Mouse (Mus musculus): Measurements from ENCODE around the gene Zfp341.

DNA sequence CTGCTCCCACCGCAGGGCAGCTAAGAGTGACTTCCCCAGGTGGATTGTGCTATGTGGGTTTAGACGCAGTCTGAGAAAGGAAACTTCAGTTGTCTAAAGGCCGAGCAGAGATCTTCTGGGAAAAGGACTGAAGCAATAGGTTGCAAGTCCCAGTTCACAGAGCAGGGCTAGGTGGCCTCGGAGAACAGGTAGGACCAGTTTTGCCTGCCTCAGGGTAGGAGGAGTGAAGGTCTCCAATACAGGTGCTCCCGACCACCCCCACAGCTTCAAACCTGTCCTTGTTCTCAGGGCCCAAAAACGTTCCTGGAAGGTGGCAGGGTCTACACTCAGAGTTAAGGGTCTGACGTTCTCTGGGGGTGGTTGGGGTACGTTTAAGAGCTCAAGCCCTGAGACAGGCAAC lies 38.3 kb downstream of the Zfp341 start, which contains the start of gene Chmp4b:
- TF ChIP-seq ZNF384 (IDR thresholded peaks at IDR 0.05; ENCODE audit: low read depth, low read length) (no peak), NRF1 (IDR thresholded peaks at IDR 0.05; ENCODE audit: low read depth, low read length) (no peak), POLR2A (IDR thresholded peaks at IDR 0.05; ENCODE audit: low read depth, low read length) (no peak), CHD2 (IDR thresholded peaks at IDR 0.05; ENCODE audit: low read length) (no peak), EP300 (IDR thresholded peaks at IDR 0.05; ENCODE audit: low read length) (no peak), ZC3H11A (IDR thresholded peaks at IDR 0.05; ENCODE audit: low read depth, low read length) (no peak), CTCF (conservative IDR thresholded peaks at IDR 0.05 in 1 of 2, IDR thresholded peaks at IDR 0.05 in 1 of 2; ENCODE audit: low read depth in 2 of 2, low read length in 2 of 2) (no peak), SMC3 (IDR thresholded peaks at IDR 0.05; ENCODE audit: low read depth, low read length) (no peak), USF2 (conservative IDR thresholded peaks at IDR 0.05; ENCODE audit: low read depth, low read length) (no peak), JUND (conservative IDR thresholded peaks at IDR 0.05; ENCODE audit: low read depth, low read length) (no peak), MAX (IDR thresholded peaks at IDR 0.05; ENCODE audit: low read length) (no peak), TCF12 (IDR thresholded peaks at IDR 0.05; ENCODE audit: low read depth, low read length) (no peak)

Measured in CH12.LX (cell line).